In the genomic region with DNA sequence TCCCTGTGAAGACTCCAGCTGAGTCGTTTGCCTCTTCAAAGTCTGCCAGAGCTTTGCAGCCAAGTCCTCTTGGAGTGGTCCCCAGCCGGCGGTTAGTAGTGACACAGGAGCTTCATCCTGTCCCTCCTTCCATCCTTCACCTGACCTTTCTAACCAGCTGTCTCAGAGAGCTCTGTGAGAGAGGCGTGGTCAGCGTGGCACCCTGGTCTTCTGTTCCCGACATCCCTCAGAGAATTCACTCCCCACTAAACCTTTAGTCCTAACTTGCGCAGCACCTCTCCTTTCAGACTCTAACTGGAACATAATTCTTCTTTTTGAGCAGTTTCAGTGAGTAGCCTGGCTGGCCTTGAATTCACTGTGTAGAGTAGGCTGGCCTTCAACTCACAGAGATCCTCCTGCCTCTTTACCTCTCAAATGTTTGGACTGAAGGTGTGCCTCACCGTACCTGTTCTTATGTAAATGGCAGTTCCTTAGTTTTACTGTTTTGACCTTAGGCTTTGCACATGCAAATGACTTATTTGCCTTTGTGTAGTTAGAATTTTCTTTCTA, we compare ENCODE assay signal across 12 mouse cellular contexts.
"Had no signal": no experiment of that assay in that cellular context is flagged by ENCODE, and none has a peak within 500 bp of the region (broad histone marks: within the 10 kb centered on the region; RNA-seq: fewer than 3 reads in every experiment).

No protein-coding gene starts in this region.

- H3K4me1 ChIP-seq: limb, embryonic 13.5 days; midbrain, embryonic 13.5 days had no signal

- H3K27ac ChIP-seq: kidney, postnatal 0 days; layer of hippocampus, adult 2 months; limb, embryonic 13.5 days; midbrain, embryonic 13.5 days had no signal

- ATAC-seq: lung, postnatal 0 days; midbrain, embryonic 13.5 days had no signal

- H3K4me2 ChIP-seq: limb, embryonic 13.5 days; midbrain, embryonic 13.5 days had no signal

- H3K27me3 ChIP-seq: limb, embryonic 13.5 days; midbrain, embryonic 13.5 days had no signal

- H3K4me3 ChIP-seq: layer of hippocampus, adult 2 months; limb, embryonic 13.5 days; midbrain, embryonic 13.5 days had no signal

- DNase-seq: kidney, adult 9 months; kidney, postnatal 36 days; left cerebral cortex, postnatal 4 days; lung, adult 2 months; lung, postnatal 36 days; right cerebral cortex, postnatal 14 days; thymus, postnatal 14 days had no signal

- H3K9ac ChIP-seq: limb, embryonic 13.5 days; midbrain, embryonic 13.5 days had no signal
